Mouse (Mus musculus) T-cell, adult 2 months (primary cell): Measurements from ENCODE around the gene Tmem50b.
A peak's percentile ranks its signal among the peaks of the same experiment; 100 is the strongest.
"Not testable (repeated sequence)": the region's sequence is repeated elsewhere in the genome, so short reads cannot be mapped to it uniquely, and the experiment has no call there.

Experiments
- DNase-seq: peaks from one replicate; pipeline ENCODE4 v3.0.0; 2022; ENCODE audit warnings: low spot score

The Tmem50b gene

DNA sequence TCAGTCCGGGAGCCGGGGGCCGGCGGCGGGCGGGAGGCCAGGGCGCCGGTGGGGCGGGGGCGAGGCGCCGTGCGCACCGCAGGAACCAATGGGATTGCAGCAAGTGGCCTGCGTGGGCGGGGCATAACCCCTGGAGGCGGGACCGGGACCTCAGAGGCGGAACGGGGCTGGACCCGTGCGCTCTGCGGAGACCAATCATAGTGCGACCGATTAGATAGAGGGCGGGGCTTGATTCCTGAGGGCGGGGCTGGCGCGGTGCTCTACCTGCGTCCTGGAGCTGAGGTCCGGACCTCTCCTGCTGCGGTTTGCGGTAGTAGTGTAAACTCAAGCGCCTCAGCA, at the start of gene Tmem50b:
TSS of gene Tmem50b (minus strand) at position 129 of the 339 bp plus-strand sequence.
- peak; percentile 98 for DNase-seq

DNA sequence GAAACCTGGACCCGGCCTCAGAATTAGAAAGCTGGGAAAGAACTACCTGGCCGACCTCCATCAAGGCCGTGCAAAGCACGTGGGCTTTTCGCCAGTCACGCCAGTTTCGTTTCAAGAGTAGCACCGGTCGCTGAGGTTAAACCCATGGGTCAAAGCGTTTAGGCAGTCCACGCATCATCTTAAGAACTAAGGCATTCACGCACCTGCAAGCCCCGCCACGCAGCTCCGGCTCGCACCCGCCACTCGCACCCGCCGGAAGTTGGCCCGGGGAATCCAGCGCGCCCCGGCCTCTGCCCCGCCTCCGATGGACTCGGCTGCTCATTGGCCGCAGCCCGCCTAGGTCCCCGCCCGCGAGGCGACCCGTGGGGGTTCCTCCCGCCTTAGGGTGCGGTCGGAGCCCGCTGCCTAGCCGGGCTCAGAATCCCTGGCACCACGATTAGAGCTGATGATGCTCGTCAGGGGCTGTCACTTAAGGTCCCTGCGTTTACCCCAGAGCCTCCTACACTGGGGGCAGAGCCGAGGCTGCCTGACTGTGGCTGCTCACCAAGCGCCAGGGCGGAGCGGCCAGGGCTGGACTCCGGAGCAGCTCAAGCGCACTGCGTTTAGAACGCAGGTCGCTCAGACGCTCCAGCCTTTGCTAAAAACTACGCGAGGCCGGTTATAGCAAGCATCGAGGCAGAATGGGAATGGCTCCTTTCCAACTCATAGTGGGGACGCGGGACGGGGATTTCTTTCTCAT, 49.2 kb upstream of the Tmem50b start, which contains the start of gene Gart:
TSS of gene Gart (minus strand) at position 272 of the 739 bp plus-strand sequence.
- peak; percentile 94 for DNase-seq

DNA sequence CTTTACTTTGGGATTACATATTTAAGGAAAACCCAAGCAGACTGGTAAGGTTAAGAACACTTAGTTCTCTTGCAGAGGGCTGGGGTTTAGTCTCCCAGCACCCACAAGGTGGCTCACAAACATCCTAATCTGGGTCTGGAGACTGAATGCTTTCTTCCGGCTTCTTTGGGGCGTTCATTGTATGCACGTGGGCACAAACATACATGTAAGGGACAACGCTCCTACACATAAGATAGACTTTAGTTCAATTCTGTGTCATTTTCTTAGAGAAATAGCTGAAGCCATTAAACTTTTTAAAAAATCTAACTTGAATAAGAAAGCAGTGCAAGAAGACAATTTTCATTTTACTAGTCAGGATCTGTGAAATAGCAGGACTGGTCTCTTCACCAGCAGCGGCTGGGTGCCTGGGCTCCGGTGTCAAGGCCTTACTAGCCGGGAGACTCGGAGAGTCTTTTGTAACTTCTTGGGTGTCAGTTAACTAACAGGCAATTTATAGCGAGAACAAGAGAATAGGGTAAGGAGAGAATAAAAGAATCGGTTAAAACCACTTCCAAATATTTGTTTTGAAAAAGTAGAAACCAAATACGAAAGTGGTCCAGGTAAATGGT, 48.5 kb upstream of the Tmem50b start:
- DNase-seq = peak; percentile 71

DNA sequence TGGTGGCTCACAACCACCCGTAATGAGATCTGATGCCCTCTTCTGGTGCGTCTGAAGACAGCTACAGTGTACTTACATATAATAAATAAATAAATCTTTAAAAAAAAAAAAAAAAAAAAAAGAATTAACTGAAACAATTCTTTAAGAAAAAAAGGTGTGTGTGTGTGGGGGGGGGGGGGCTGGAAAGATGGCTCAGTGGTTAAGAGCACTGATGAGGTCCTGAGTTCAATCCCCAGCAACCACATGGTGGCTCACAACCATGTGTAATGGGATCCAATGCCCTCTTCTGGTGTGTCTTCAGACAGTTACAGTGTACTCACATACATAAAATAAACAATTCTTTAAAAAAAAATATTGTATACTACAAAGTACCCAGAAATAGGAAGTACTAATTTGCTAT, 47.8 kb upstream of the Tmem50b start:
- DNase-seq = not testable (repeated sequence)

DNA sequence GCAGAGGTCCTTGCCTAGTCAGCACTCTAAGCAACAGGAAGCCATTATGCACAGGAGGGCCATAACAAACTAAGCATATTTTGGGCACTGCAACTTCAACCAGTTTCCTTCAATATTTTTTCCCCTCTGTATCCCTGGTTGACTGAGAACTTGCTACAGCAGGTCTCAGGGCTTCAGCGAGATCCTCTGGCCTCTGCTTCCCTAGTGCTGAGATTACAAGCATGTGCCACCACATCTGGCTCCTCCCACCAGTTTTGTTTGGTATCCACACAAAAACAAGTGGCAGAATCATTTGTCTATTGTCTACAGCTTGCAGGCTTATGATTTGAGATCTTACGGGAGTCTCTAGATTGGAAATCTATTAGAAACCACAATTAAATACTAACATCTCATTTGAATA, 47.3 kb upstream of the Tmem50b start:
- DNase-seq = no peak

DNA sequence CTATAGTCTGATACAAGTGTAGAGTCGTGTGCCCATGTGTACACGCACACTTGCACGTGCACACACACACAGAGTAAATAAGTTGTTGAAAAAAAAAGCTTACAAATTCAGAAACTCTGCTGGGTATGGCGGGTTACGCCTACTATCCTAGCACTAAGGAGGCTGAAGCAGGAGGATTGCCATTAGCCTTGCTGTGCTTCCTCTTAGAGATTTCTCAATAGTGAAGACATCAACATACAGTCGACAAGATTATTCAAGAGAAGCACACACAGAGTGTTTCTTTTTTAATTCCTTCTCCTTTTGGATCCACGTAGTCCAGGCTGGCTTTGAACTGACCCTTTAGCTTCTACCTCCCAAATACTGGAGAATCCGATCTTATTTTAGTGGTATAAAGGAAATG, 42.6 kb upstream of the Tmem50b start:
- no peak for DNase-seq

DNA sequence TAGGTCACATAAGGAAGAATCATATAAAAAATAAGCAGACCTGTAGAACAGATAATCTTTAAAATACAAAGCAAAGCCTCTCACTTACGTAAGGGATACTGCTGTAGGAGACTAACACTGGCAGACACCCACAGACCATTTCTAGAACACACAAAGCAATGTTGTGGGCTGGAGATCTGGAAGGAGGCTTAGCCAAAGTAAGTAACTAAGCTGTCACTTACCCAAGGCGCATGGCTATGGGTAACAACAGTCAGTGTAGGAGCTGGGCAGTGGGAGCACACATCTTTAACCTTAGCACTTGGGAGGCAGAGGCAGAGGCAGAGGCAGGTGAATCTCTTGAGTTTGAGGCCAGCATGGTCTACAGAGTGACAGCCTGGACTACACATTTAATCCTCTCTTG, 42.0 kb upstream of the Tmem50b start:
- DNase-seq = no peak

DNA sequence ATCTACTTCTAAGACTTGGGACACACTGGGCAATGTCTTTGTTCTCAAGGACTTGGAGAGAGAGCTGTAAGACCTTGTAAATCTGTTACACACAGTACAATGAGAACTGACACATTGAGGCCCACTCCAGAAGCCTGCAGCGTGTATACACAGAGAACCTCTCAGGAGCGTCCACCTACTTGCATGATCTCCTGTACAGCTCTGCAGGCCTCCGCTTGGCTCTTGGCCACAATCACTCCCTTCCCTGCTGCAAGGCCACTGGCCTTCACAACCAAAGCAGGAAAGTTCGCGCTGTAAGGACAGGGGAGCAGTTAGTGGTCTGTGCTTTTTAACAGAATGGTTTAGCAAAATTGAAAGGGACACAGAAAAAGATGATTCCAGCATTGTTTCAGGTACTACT, 41.6 kb upstream of the Tmem50b start:
- DNase-seq = no peak

DNA sequence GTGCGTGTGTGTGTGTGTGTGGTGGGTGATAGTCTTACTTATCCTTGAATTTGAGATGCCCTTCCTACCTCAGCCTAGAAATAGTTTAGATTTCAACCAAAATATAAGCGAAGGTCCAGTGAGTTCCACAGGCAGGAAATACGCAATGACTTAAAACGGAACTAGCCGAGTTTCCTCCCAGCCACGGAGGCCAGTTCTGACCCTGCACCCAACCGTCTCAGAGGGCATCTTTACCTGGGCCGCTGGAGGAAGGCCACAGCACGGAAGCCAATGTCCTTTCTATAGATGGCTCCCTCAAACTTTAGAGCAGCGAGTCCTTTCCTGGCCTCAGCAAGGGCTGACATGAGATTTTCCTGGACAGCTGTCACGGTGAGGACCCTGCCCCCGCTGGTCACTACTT, 36.0 kb upstream of the Tmem50b start:
- DNase-seq = no peak

DNA sequence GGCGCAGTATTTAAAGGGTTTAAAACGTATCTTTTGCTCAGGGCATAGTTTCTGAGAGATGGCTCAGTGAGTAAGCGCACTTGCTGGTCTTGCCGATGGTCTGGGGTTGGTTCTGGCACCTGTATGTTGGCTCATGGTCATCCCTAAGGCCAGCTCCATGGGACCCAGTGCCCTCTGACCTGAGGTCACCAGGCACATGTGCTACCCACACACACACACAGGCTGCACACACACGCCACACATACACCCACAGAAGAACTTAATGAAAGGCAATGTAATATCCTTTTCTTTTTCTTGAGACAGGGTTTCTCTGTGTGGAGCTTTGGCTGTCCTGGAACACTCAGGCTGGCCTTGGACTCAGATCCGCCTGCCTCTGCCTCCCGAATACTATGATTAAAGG, 35.3 kb upstream of the Tmem50b start:
- no peak for DNase-seq

DNA sequence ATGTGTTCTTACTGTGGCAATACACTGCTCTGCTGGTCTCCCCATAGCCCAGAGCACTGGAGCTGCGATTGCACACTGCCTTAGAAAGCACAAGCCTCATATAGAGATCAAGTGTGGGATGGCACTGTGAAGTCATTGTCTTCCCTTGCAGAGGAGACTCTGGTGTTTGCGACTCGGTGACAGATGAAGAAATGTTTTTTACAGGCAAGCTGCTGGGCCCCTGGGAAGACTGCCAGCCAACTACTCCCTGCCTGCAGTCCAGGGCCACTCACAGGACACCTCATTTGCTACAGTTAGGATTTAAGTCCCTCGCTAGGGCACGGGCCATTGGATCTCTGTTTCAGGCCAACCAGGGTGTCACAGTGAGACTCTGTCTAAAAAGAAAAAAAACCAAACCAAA, 34.8 kb upstream of the Tmem50b start:
- no peak for DNase-seq

DNA sequence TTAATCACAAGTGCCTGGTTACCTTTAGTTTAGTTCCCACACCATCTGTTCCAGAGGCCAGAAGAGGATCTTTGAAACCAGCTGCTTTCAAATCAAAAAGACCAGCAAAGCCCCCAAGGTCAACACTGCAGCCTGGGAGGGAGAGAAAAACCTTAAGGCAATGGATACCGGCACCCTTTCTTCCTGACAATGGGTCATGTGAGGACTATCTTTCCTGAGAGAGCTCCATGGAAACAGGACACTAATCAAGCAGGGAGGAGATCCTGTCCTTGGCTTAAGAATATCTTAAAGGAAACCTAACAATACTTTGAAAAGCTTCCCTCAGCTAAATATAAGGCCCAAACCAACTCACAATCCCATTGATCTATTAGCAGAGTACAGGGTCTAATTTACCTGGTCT, 33.0 kb upstream of the Tmem50b start:
- no peak for DNase-seq

DNA sequence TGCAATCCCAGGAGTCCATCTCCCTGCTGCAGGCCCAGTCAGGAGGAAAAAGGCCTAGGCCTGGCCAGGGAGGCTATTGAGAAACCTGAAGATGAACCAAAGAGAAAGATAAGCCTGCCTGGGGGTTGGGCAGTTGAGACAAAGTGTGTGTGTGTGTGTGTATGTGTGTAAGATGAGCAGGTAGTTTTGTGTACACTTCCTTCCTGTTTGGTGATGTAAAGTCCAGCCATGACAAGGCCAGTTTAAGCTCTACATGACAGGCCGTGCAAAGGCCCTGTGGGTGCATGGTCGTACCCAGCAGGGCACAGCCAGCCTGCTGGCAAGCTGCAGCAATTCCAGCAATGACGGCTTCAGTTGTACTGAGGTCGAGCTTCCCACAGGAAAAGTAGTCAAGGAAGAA, 32.1 kb upstream of the Tmem50b start:
- no peak for DNase-seq

DNA sequence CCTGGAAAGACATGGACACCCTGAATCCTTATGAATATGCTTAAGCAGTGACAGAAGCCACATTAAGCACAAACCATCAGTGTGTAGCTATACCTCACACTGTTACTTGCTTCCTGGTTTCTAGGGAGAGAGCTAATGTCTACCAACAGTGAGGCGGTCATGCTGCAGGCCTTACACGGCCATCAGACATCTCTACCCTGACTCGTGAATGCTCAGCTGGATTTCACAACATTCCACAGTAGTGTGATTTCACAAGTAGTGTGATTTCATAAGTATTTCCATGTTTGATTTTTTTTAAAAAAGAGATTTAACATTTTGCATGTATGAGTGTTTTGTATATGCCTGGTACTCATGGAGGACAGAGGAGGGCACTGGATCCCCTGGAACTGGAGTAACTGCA, 31.1 kb upstream of the Tmem50b start:
- no peak for DNase-seq

DNA sequence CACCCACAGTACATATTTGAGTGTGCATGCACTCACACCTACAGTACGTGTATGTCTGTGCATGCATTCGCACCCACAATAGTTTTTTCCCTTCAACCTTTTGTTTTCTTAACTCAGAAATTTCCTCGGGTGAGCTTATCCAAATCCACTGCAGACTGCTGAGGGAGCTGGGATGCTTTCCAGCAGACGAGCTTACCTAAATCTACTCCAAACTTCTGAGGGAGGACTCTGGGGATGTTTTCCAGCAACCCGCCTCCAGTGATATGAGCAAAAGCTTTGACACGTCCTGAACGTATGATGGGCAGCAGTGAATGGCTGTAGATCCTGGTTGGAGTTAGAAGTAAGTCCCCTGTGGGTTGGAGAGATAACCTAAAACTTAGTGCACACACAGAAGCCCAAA, 30.2 kb upstream of the Tmem50b start:
- no peak for DNase-seq

DNA sequence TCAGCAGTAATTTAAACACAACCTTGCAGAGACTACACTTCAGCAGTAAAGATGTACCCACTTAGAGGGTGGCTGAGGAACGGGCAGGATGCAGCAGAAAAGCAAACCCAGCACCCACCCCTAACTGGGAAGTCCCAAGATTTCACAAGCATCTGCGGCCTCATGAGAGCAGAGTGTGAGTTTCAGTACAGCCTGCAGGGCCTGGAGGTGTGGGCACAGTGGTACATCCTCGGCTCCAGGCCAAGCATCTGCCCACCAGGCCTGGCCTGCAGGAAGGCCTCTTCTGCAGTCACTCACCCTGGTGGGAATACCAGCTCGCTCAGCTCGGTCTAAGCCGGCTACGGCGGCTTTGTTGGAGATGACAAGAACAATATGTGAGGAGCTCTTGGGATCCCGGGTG, 25.5 kb upstream of the Tmem50b start:
- DNase-seq = no peak

DNA sequence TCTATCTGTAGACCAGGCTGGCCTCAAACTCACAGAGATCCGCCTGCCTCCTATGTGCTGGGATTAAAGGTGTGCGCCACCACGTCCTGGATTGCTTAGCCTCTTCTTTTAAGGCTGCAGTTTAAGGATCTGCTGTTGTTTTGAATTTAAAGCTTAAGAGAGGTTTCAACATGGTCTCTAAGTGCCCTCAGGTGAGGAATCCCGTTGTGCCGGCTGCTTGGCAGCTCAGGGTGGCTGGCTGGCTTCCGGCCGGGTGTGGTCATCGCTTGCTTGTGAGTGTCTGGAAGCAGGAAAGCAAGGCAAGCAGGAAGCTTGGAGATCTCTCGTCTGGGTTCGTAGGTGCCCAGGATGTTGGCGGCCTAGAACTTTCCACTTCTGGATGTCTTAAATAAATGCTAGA, 23.4 kb upstream of the Tmem50b start:
- DNase-seq = no peak

DNA sequence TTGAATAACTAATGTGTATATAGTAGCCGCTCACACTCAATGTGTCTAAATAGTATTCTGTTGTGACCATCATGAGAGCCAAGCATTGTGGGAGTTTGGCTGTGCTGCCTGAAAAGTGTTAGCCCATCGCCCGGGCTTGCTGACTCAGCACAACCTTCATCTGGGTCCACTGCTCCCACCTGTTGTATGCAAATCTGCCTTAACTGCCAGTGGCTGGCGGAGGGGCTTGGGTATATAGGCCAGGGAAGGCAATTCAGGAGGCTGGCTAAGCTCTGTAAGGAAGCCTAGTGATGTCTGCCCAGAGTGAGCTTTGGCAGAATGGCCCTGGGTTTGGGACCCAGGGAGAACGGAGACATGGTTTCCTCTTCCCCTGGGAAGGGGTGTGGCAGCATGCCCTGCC, 22.6 kb upstream of the Tmem50b start:
- DNase-seq = no peak

DNA sequence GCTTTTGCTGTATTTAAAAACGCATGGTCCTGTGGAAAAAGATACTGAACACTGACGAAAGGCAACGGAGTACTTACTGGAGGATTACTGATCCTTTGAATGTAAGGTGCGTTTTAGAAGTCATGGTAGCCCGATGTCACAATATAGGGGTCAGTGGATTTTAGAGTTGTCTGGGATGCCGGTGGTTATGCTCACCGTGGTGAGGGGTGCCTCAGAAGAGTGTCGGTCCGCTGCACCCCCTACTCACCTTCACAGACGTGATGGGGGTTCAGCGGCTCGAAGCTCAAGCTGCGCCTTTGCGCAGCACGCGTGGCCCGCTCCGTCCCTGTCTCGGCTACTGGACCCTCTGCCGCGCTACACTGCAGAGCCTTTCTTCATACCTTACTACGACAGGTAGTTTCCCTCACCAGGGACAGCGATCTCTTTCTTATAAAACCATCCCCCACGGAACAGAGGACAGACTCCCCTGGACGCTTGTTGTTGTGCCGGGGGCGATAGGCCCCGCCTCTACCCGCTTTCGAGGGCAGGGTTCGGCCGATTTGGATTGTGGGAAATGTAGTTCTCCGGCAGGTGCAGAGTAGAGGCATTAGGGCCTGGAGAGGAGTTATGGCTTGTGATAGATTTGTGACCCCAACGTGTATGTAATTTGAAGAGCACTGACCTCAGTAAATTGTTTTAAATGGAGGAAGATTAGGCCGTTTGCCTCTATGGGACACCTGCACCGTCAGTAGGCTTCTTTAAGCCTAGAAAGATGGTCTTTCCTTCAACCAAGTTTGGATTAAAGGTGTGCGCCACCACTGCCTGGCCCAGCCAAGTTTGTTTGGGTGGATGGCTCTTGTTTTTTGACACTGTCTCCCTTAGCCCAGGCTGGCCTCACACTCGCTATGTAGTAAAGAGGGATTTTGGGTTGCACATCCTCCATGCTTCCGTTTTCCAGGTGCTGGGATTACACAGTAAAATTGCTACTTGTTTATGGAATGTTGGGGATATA, 21.2 kb upstream of the Tmem50b start, which contains the start of gene Dnajc28:
TSS of gene Dnajc28 (minus strand) at position 516 of the 991 bp plus-strand sequence.
- DNase-seq = peak; percentile 81

DNA sequence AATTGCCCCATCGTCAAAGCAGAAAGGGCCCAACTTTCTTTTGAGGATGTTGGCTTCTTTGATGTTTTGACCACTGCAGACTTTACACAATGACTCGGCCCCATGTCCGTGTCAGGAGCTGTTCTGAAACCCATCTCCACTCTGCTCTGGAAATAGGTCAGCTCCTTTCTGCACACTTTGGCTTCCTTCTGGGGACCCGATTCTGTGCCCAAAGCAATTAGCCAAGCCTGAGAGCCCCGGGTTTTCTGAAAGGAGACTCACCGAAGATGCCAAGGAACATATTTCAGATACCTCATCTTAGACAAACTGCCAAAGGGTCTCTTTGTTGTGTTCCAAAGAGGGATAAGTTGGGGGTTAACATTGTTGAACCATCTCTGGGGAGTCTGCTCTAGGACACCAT, 17.0 kb upstream of the Tmem50b start:
- no peak for DNase-seq

DNA sequence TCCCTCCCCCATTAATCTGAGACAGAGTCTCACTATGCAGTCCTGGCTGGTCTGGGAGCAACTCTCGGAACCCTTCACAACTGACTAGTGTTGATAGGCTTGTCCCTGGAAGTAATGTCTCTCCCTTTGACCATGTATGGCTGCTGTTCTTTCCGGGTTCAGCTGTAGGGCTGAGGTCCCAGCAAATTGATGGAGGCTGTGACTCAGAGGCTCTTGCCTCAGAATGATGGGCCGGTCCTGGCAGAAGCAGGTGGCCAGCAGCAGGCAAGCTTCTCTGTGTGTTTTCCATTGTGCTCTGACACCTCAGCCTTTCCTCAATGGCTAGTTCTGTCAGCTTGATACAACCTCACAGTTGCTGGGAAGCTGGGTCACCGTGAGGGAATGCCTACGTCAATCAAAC, 14.9 kb upstream of the Tmem50b start:
- DNase-seq = no peak

DNA sequence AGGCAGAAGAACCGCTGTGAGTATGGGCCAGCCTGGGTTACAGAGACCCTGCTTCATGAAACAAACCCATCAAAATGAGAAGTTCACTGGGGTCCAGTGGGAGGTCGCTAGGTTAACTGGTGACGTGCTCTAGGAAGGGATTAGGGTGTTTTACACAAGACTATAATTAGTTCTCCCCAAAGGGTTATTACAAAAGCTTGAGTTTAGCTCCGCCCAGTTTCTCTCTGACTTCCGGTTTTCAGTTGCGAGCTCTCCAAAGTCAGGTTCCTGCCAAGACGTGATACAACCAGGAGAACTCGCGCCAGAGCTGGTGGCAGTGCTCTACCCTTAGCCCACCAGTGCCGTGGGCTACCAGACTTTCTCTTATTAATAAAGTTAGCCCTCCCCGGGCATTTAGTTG, 13.6 kb upstream of the Tmem50b start:
- DNase-seq = no peak
